Mouse (Mus musculus): ENCODE data around the gene Myo16. TPM values are rescaled to one million over a fixed set of nuclear protein-coding genes. Genes with fewer than 3 reads are reported as not detected.
A peak's percentile ranks its signal among the peaks of the same experiment; 100 is the strongest.

Gene Myo16
- total RNA-seq, 2 experiments from 2014 or later = 4.8 to 7.5 TPM

GRCm38 (mm10) chr8:10174841-10175680 lies 21.4 kb downstream of the Myo16 start:
- no peak for DNase-seq
- intact Hi-C loops (cut with DNase I) = no loop called here

- intact Hi-C loops (cut with DNase I) = no loop called here
- no peak for DNase-seq
Measured at GRCm38 (mm10) chr8:10175976-10176375, 22.3 kb downstream of the Myo16 start.

GRCm38 (mm10) chr8:10177131-10177530 lies 23.4 kb downstream of the Myo16 start:
- no peak for DNase-seq
- intact Hi-C loops (cut with DNase I) = no loop called here

GRCm38 (mm10) chr8:10178986-10179385 lies 25.3 kb downstream of the Myo16 start:
- intact Hi-C loops (cut with DNase I) = no loop called here

GRCm38 (mm10) chr8:10190607-10191006 lies 36.9 kb downstream of the Myo16 start:
- intact Hi-C loops (cut with DNase I) = no loop called here
- no peak for DNase-seq

More at GRCm38 (mm10) chr8:10178986-10179385, 25.3 kb downstream of the Myo16 start:
- DNase-seq = no peak

GRCm38 (mm10) chr8:10198164-10198563 lies 44.5 kb downstream of the Myo16 start:
- intact Hi-C loops (cut with DNase I) = no loop called here
- no peak for DNase-seq

GRCm38 (mm10) chr8:10199301-10199700 lies 45.6 kb downstream of the Myo16 start:
- DNase-seq = peak in 1 of 2 experiments; percentile 1
- intact Hi-C loops (cut with DNase I) = no loop called here

- no peak for DNase-seq
- intact Hi-C loops (cut with DNase I) = no loop called here
Measured at GRCm38 (mm10) chr8:10200042-10200441, 46.3 kb downstream of the Myo16 start.

- no peak for DNase-seq
- intact Hi-C loops (cut with DNase I) = no loop called here
Measured at GRCm38 (mm10) chr8:10215023-10215422, 61.3 kb downstream of the Myo16 start.

GRCm38 (mm10) chr8:10219761-10220276 lies 66.1 kb downstream of the Myo16 start:
- intact Hi-C loops (cut with DNase I) = no loop called here
- DNase-seq = no peak

- DNase-seq = no peak
- intact Hi-C loops (cut with DNase I) = no loop called here
Measured at GRCm38 (mm10) chr8:10222770-10223169, 69.1 kb downstream of the Myo16 start.

- intact Hi-C loops (cut with DNase I) = no loop called here
- DNase-seq = no peak
Measured at GRCm38 (mm10) chr8:10223528-10224194, 70.0 kb downstream of the Myo16 start.

- DNase-seq = no peak
- intact Hi-C loops (cut with DNase I) = no loop called here
Measured at GRCm38 (mm10) chr8:10224305-10224971, 70.7 kb downstream of the Myo16 start.

GRCm38 (mm10) chr8:10225018-10225417 lies 71.3 kb downstream of the Myo16 start:
- no peak for DNase-seq
- intact Hi-C loops (cut with DNase I) = no loop called here

GRCm38 (mm10) chr8:10230746-10231369 lies 77.1 kb downstream of the Myo16 start:
- intact Hi-C loops (cut with DNase I) = loop anchor here (1.0 to 5.0 kb wide), 3 partner anchors 171 to 254 kb away; partner anchors contain the start of genes Abhd13 and Lig4
- peak; percentile 8 to 44 for DNase-seq

GRCm38 (mm10) chr8:10234516-10234915 lies 80.8 kb downstream of the Myo16 start:
- intact Hi-C loops (cut with DNase I) = loop anchor here (5.0 kb wide), 2 partner anchors 182 to 257 kb away; partner anchors contain the start of genes Abhd13 and Lig4
- no peak for DNase-seq

- intact Hi-C loops (cut with DNase I) = no loop called here
- DNase-seq = no peak
Measured at GRCm38 (mm10) chr8:10243344-10243743, 89.6 kb downstream of the Myo16 start.

GRCm38 (mm10) chr8:10249156-10249555 lies 95.4 kb downstream of the Myo16 start:
- intact Hi-C loops (cut with DNase I) = no loop called here
- peak in 1 of 2 experiments; percentile 2 for DNase-seq

- intact Hi-C loops (cut with DNase I) = no loop called here
- DNase-seq = no peak
Measured at GRCm38 (mm10) chr8:10255741-10256140, 102.0 kb downstream of the Myo16 start.

- DNase-seq = no peak
- intact Hi-C loops (cut with DNase I) = no loop called here
Measured at GRCm38 (mm10) chr8:10256563-10256962, 102.9 kb downstream of the Myo16 start.

Measured in heart, postnatal 14 days (tissue).